Mouse (Mus musculus) liver, embryonic 12.5 days (tissue): ENCODE results near the gene Fam178b. TPM values are rescaled to one million over a fixed set of nuclear protein-coding genes. Genes with fewer than 3 reads are reported as not detected.

ENCODE experiments used
- ATAC-seq: fragments of 200-750 bp; cut with Nextera tagmentation; 2 replicates; pipeline ENCODE4 v1.8.0; 2017; ENCODE audit warnings: moderate number of reproducible peaks, mild to moderate bottlenecking, moderate library complexity
- H3K27ac ChIP-seq: fragments of 300-500 bp; sonication (generic); 2 replicates; pipeline ENCODE4 v1.5.1; 2016; ENCODE audit warnings: mild to moderate bottlenecking
- H3K27me3 ChIP-seq: fragments of 300-500 bp; sonication (generic); replicated peaks from 2 replicates; pipeline ENCODE4 v1.6.1; 2016; ENCODE audit warnings: mild to moderate bottlenecking, moderate library complexity
- H3K36me3 ChIP-seq: fragments of 300-500 bp; sonication (generic); 2 replicates; pipeline ENCODE4 v1.6.1; 2016; ENCODE audit warnings: mild to moderate bottlenecking, moderate library complexity
- H3K4me1 ChIP-seq: fragments of 300-500 bp; sonication (generic); 2 replicates; pipeline ENCODE4 v1.6.1; 2016
- H3K4me2 ChIP-seq: fragments of 300-500 bp; sonication (generic); 2 replicates; pipeline ENCODE4 v1.6.1; 2016; ENCODE audit warnings: mild to moderate bottlenecking, moderate library complexity
- H3K4me3 ChIP-seq: fragments of 300-500 bp; sonication (generic); 2 replicates; pipeline ENCODE4 v1.5.1; 2016; ENCODE audit warnings: mild to moderate bottlenecking, moderate library complexity
- H3K9ac ChIP-seq: fragments of 300-500 bp; sonication (generic); 2 replicates; pipeline ENCODE4 v1.6.1; 2016; ENCODE audit warnings: mild to moderate bottlenecking, moderate library complexity
- H3K9me3 ChIP-seq: fragments of 300-500 bp; sonication (generic); replicated peaks from 2 replicates; pipeline ENCODE4 v1.6.1; 2016; ENCODE audit warnings: mild to moderate bottlenecking, moderate library complexity
- WGBS: fragments of 180-500 bp; shearing (Covaris S2); methylation state at CpG from one replicate; pipeline ENCODE4 v1.1.7; 2016; ENCODE audit not compliant: insufficient replicate concordance; 5-methylcytosine and 5-hydroxymethylcytosine counted together
- polyA plus RNA-seq: library from polyadenylated mRNA; unstranded; fragments of >200 nt; fragmentation: Nextera tagmentation; extraction: Ambion mirVana; gene quantifications from 2 replicates; pipeline ENCODE4 v1.2.1, GENCODE M21; 2016

Fam178b gene
- polyA plus RNA-seq, 1 experiment from 2014 or later, result not detected

GRCm38 (mm10) chr1:36580384-36581207, 102.4 kb downstream of the Fam178b start:
- Histone ChIP-seq H3K36me3 (no peaks in the 10 kb centered on the region), H3K4me1 (peaks cover 52% of the 10 kb centered on the region), H3K27me3 (peaks cover 5% of the 10 kb centered on the region; the same call in 1 of the 2 replicates), H3K9me3 (no peaks in the 10 kb centered on the region), H3K9ac (peak overlapping the region; percentile 32), H3K4me2 (peak overlapping the region; percentile 74), H3K4me3 (peak overlapping the region; percentile 39), H3K27ac (peak overlapping the region; percentile 74)
- WGBS, result 5% methylated on average over 17 of the region's 17 CpGs
- ATAC-seq, result peak; percentile 91

DNA sequence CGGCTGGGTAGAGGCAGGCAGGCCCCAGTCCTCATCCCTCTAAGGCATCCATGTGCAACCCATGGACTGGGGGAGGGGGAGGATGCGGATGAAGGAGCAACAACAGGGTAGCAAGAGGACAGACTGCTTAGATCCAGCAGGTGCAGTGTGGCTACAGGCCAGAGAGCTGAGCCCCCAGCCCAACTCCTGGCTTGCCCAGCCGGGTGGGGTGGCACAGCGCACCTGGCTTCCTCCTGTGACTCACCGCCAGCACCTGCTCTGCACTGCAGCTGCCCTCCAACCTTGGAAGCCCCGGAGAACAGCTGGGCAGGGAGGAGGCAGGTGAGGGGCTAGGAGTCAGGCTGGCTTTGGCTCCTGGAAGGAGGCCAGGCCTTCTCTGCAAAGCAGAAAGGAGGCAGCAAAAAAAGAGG, 103.0 kb downstream of the Fam178b start:
- peak; percentile 22 for ATAC-seq
- Histone ChIP-seq H3K27me3 (peaks cover 5% of the 10 kb centered on the region; the same call in 1 of the 2 replicates), H3K4me3 (peak overlapping the region; percentile 39), H3K4me2 (peak overlapping the region; percentile 74), H3K36me3 (no peaks in the 10 kb centered on the region), H3K9ac (peak overlapping the region; percentile 32; the same call in 1 of the 2 replicates), H3K4me1 (peaks cover 52% of the 10 kb centered on the region), H3K9me3 (no peaks in the 10 kb centered on the region), H3K27ac (peak overlapping the region; percentile 74)
- 55% methylated on average over 6 of the region's 6 CpGs for WGBS

DNA sequence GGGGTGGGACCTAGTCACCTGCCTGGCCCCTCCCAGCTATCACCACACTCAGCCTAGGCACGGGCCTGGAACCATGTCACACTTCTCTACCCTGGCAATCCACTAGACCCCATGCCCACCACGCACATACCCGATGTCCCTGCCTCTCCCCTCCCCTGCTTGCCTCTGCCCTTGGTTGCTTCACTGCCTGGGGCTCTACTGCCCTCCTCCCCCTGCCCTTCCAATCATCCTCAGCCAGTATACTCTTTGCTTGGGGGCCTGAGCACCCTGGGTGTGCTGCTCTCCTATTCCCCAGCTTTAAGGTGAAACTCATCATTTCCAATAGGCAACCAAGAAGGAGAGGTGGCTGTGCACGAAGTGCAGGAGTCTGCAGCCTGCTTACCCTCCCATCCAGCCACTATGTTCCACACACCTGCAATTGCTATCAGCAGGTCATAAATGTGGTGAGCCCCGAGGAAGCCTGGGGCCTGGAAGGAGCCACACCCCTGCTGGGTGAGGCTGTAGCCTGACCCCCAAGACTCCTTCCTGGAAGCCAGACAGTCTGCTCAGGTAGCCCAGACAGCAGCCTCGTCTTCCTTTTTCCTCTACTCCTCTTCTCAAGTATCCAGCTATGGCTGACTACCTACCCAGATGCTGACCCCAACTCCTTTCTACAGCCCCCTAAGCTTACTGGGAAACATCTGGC, 105.8 kb downstream of the Fam178b start:
- 51% methylated on average over 6 of the region's 6 CpGs for WGBS
- H3K4me2 ChIP-seq, result no peak overlapping the region
- ATAC-seq, result no peak
- no peak overlapping the region for H3K27ac ChIP-seq
- peaks cover 54% of the 10 kb centered on the region for H3K4me1 ChIP-seq
- H3K4me3 ChIP-seq, result no peak overlapping the region
- H3K36me3 ChIP-seq, result no peaks in the 10 kb centered on the region
- no peaks in the 10 kb centered on the region for H3K9me3 ChIP-seq
- peaks cover 5% of the 10 kb centered on the region; the same call in 1 of the 2 replicates for H3K27me3 ChIP-seq
- H3K9ac ChIP-seq, result no peak overlapping the region

DNA sequence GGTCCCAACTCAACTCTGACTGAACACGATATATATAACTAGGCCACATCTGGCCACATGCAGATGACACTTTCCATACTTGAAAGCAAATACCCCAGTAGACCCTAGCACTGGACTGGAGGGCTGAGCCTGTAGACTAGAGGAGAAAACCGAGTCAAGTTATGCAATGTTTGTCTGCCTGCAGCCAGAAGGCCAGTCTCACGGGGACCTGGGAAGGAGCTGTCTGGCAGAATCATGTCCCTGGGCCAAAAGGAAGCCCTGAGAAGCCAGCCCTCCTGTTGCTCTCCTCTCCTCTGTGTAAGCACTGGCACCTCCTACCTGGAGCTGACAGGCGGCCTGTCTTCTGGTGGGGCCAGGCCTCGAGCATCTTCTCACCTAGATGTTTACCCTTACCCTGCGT, 107.6 kb downstream of the Fam178b start:
- no peak overlapping the region for H3K9ac ChIP-seq
- no peak overlapping the region for H3K27ac ChIP-seq
- H3K27me3 ChIP-seq, result peaks cover 13% of the 10 kb centered on the region; the same call in 1 of the 2 replicates
- H3K4me2 ChIP-seq, result no peak overlapping the region
- peaks cover 44% of the 10 kb centered on the region for H3K4me1 ChIP-seq
- no peaks in the 10 kb centered on the region for H3K36me3 ChIP-seq
- 55% methylated on average over 6 of the region's 6 CpGs for WGBS
- no peak for ATAC-seq
- H3K4me3 ChIP-seq, result no peak overlapping the region
- H3K9me3 ChIP-seq, result no peaks in the 10 kb centered on the region

- peaks cover 39% of the 10 kb centered on the region for H3K4me1 ChIP-seq
Observed at GRCm38 (mm10) chr1:36574196-36574955, 108.6 kb downstream of the Fam178b start.

DNA sequence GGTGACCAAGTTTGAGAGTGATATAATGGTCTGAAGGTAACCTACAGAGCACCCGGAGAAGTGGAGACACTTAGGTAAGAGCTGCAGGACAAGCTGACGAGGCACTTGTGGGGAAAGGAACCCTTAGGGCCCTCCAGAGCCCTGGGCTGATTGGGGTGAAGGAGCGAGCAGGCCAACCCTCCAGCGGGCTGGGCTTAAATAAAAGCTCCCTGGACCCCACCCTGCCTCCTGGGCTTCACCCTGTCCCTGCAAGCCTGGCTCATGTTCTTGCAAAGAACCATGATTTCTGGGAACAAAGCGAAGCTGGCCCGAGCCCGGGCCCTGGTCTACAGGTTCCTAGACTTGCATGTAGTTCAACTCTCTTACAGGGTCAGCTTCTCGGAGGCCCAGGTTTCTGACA, 109.5 kb downstream of the Fam178b start:
- no peak for ATAC-seq
- H3K9me3 ChIP-seq, result no peaks in the 10 kb centered on the region
- no peaks in the 10 kb centered on the region for H3K36me3 ChIP-seq
- H3K27ac ChIP-seq, result no peak overlapping the region
- H3K9ac ChIP-seq, result no peak overlapping the region
- H3K27me3 ChIP-seq, result peaks cover 22% of the 10 kb centered on the region; the same call in 1 of the 2 replicates
- no peak overlapping the region for H3K4me2 ChIP-seq
- no peak overlapping the region for H3K4me3 ChIP-seq
- H3K4me1 ChIP-seq, result peaks cover 39% of the 10 kb centered on the region
- WGBS, result 68% methylated on average over 8 of the region's 8 CpGs

More at GRCm38 (mm10) chr1:36574196-36574955, 108.6 kb downstream of the Fam178b start:
- WGBS, result 79% methylated on average over 5 of the region's 5 CpGs
- no peak for ATAC-seq
- no peaks in the 10 kb centered on the region for H3K36me3 ChIP-seq
- H3K9ac ChIP-seq, result no peak overlapping the region
- H3K4me2 ChIP-seq, result no peak overlapping the region
- H3K4me3 ChIP-seq, result no peak overlapping the region
- H3K9me3 ChIP-seq, result no peaks in the 10 kb centered on the region
- peaks cover 22% of the 10 kb centered on the region; the same call in 1 of the 2 replicates for H3K27me3 ChIP-seq
- H3K27ac ChIP-seq, result no peak overlapping the region

DNA sequence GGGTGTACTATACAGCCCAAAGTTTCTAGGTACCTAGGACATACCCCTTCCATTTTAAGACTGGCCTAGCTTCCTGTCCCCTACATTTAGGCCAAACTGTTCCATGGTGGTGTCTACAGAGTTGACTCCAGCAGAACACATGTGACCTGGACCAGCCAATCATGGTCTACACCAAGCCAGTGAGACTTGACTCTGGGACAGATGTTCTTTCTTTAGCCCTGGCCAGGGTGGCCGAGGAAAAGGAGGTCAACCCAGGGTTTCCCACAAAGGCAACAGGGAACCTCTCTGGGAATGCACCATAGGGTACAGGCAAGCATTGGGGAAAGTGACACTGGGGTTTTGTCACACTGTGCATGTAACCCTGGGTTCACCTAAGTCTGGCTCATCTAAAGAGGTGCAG, 110.3 kb downstream of the Fam178b start:
- no peaks in the 10 kb centered on the region for H3K9me3 ChIP-seq
- H3K4me1 ChIP-seq, result peaks cover 39% of the 10 kb centered on the region
- no peak overlapping the region for H3K4me2 ChIP-seq
- H3K27me3 ChIP-seq, result peaks cover 22% of the 10 kb centered on the region; the same call in 1 of the 2 replicates
- 55% methylated on average over 1 of the region's 1 CpGs for WGBS
- no peak overlapping the region for H3K27ac ChIP-seq
- no peak overlapping the region for H3K4me3 ChIP-seq
- no peak overlapping the region for H3K9ac ChIP-seq
- H3K36me3 ChIP-seq, result no peaks in the 10 kb centered on the region
- ATAC-seq, result no peak

DNA sequence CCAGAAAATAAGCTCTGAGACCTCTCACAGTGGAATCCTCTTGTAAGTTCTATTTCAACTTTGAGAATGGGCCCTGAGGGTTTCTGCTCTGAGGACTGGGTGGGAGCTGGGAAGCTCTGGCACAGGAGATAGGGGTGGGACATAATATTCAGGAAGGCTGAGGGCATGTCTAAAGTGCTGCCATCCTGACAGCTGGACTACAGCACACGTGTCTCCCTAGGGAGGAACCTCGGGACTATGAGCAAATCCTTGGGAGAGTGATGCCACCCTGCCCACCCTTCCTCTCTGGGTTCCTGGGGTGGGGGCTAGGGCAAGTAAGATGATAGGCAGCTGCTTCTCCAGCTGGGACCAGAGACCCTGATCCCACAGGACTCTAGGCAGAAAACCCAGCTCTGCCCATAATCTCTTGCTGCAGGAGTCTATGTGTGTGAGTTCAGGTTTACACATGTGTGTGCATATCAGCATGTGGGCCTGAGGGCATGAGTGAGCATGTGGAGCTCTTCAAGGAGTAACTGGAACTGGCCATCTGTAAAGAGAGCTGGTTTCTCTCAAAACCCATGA, 110.8 kb downstream of the Fam178b start:
- H3K36me3 ChIP-seq, result no peaks in the 10 kb centered on the region

GRCm38 (mm10) chr1:36571627-36572026, 111.4 kb downstream of the Fam178b start:
- no peak overlapping the region for H3K4me2 ChIP-seq
- no peaks in the 10 kb centered on the region for H3K9me3 ChIP-seq
- 22% methylated on average over 6 of the region's 6 CpGs for WGBS
- no peaks in the 10 kb centered on the region for H3K36me3 ChIP-seq
- no peak overlapping the region for H3K4me3 ChIP-seq
- H3K4me1 ChIP-seq, result peaks cover 29% of the 10 kb centered on the region
- 0 out of 2 replicates have a peak, but pooled peaks have one; percentile 18 for ATAC-seq
- no peak overlapping the region for H3K9ac ChIP-seq
- H3K27ac ChIP-seq, result no peak overlapping the region
- H3K27me3 ChIP-seq, result peaks cover 22% of the 10 kb centered on the region; the same call in 1 of the 2 replicates

More for the DNA sequence above, 110.8 kb downstream of the Fam178b start:
- no peak overlapping the region for H3K27ac ChIP-seq
- H3K4me1 ChIP-seq, result peaks cover 34% of the 10 kb centered on the region
- H3K4me2 ChIP-seq, result no peak overlapping the region
- H3K4me3 ChIP-seq, result no peak overlapping the region
- peaks cover 22% of the 10 kb centered on the region; the same call in 1 of the 2 replicates for H3K27me3 ChIP-seq
- WGBS, result 33% methylated on average over 2 of the region's 2 CpGs
- H3K9ac ChIP-seq, result no peak overlapping the region
- no peak for ATAC-seq
- no peaks in the 10 kb centered on the region for H3K9me3 ChIP-seq

DNA sequence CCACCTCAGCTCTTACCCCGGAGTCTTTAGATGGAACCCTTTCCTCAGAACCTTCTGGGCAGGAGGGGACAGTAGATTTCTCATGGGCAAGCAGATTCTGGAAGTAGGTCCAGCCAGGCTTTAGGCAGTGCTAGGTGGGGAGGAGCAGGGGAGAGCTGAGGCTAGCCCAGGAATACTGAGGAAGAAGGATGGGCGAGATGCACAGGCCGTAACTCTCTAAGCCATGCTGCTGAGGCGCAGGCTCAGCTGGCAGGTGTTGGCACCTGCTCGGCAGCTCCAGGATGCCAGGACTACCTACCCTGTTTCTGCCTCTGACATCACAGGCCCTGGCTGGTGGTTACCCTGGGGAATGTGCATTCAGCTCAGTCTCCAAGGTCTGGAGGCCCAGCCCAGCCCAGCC, 112.7 kb downstream of the Fam178b start:
- H3K4me1 ChIP-seq, result peaks cover 18% of the 10 kb centered on the region

GRCm38 (mm10) chr1:36569694-36570276, 113.2 kb downstream of the Fam178b start:
- Histone ChIP-seq H3K9ac (no peak overlapping the region), H3K4me1 (peaks cover 16% of the 10 kb centered on the region), H3K4me3 (no peak overlapping the region), H3K4me2 (no peak overlapping the region), H3K36me3 (no peaks in the 10 kb centered on the region), H3K27ac (no peak overlapping the region), H3K9me3 (no peaks in the 10 kb centered on the region), H3K27me3 (peaks cover 28% of the 10 kb centered on the region; the same call in 1 of the 2 replicates)
- WGBS, result 31% methylated on average over 7 of the region's 7 CpGs
- ATAC-seq, result no peak

More for the DNA sequence above, 112.7 kb downstream of the Fam178b start:
- no peak for ATAC-seq
- H3K36me3 ChIP-seq, result no peaks in the 10 kb centered on the region
- WGBS, result 74% methylated on average over 5 of the region's 5 CpGs
- no peak overlapping the region for H3K27ac ChIP-seq
- H3K4me3 ChIP-seq, result no peak overlapping the region
- no peak overlapping the region for H3K4me2 ChIP-seq
- H3K9me3 ChIP-seq, result no peaks in the 10 kb centered on the region
- H3K9ac ChIP-seq, result no peak overlapping the region
- H3K27me3 ChIP-seq, result peaks cover 22% of the 10 kb centered on the region; the same call in 1 of the 2 replicates
